Mouse (Mus musculus): ENCODE measurements at regions not wholly inside any gene's neighbourhood (a gene's known extent, or its start where the extent isn't known, plus 50 kb on each side); places are given as distances from the start of the nearest gene placed in this dataset.

DNA sequence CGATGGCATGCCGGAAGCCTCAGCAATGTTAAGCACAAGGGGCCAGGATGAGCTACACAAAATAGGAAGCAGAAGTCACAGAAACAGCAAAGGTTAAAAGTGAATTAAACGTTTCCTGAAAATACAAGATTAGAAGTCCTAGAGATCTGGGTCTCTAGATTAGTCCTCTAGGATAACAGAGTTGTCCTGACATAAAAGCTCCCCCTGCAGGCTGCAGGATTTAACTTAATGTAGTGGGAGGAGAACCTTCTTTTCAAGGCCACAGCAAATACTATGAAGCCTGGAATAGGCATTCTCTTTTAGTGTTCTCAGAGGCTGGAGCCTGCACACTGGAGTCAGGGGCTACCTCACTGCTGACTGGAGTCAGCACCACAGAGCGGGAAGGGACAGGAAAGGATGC is 604.1 kb upstream of the Adgrl2 start:
- 64% methylated on average over 4 of the region's 4 CpGs for WGBS
- Histone ChIP-seq H3K4me3 (replicated peaks) (no peak overlapping the region), H3K4me2 (no peak overlapping the region), H3K36me3 (no peaks in the 10 kb centered on the region), H3K4me1 (no peaks in the 10 kb centered on the region), H3K9ac (no peak overlapping the region), H3K27ac (no peak overlapping the region), H3K9me3 (replicated peaks) (no peaks in the 10 kb centered on the region), H3K27me3 (no peaks in the 10 kb centered on the region)
- ATAC-seq (replicated peaks; ENCODE audit: low FRiP score): no peak

DNA sequence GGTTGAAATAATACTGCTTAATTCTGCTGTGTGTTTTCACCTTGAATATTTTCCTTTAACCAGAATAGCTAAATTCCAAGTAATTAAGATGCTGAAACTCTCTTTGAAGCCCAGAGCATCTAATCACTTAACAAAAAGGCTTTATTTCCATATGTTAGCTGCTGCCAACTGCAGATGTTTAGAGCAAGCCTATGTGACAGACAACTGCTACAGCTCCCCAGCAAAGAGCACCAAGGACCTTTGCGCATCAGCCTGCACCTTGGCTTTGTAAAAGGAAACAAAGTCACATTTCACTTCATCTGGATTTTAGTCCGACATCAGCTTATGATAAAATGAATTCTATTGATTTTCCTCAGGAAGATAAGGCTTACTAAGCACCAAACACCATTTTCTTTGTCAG is 595.4 kb upstream of the Adgrl2 start:
- ATAC-seq (replicated peaks; ENCODE audit: low FRiP score): no peak
- H3K27ac ChIP-seq: no peak overlapping the region
- H3K4me2 ChIP-seq: no peak overlapping the region
- H3K9me3 ChIP-seq (replicated peaks): no peaks in the 10 kb centered on the region
- no peaks in the 10 kb centered on the region for H3K27me3 ChIP-seq
- no peak overlapping the region for H3K9ac ChIP-seq
- H3K4me1 ChIP-seq: no peaks in the 10 kb centered on the region
- no peaks in the 10 kb centered on the region for H3K36me3 ChIP-seq
- no peak overlapping the region for H3K4me3 ChIP-seq (replicated peaks)
- 60% methylated on average over 2 of the region's 2 CpGs for WGBS

DNA sequence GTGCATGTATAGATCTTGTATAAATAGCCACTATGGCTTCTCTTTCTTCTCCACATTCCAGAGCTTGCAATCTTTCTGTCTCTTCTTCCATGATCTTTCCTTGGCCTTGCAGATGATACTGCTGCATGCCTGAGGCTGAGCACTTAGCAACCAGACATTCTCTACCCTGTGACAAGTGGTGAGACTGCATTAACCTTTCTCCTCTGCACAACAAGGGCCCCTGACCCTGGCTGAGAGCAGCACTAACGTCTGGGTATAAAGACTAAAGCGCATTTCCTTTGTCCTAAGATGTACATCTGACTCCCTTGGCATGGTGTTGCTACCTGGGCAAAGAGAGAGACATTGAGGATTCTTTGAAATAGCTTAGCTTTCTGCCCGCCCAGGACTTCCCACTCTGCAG is 590.8 kb upstream of the Adgrl2 start:
- H3K9me3 ChIP-seq (replicated peaks): no peaks in the 10 kb centered on the region
- no peak for ATAC-seq (replicated peaks; ENCODE audit: low FRiP score)
- H3K4me1 ChIP-seq: peaks cover 4% of the 10 kb centered on the region; the same call in 1 of the 2 replicates
- H3K27me3 ChIP-seq: no peaks in the 10 kb centered on the region
- no peak overlapping the region for H3K27ac ChIP-seq
- no peak overlapping the region for H3K4me2 ChIP-seq
- WGBS: 71% methylated on average over 3 of the region's 3 CpGs
- no peak overlapping the region for H3K9ac ChIP-seq
- no peaks in the 10 kb centered on the region for H3K36me3 ChIP-seq
- H3K4me3 ChIP-seq (replicated peaks): no peak overlapping the region

DNA sequence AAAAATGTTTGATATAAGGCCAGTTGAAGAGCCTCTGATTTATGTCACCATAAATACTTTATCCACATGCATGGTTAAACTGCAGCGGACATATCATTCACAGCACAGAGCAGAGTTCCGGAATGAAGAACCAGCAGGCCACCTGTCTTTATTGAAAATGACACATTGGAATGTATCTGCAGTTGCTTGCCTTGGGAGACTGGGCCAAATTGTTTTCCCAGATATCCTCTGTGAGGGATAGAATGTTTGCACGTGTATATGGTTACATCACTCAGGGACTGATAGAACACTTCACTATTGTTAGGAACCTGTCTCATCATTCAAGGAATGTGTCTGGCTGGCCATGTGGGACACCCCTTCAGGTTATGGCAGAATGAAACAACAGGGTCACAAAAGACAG is 585.3 kb upstream of the Adgrl2 start:
- Histone ChIP-seq H3K27me3 (no peaks in the 10 kb centered on the region), H3K4me2 (no peak overlapping the region), H3K27ac (no peak overlapping the region), H3K9me3 (replicated peaks) (no peaks in the 10 kb centered on the region), H3K4me3 (replicated peaks) (no peak overlapping the region), H3K36me3 (no peaks in the 10 kb centered on the region), H3K9ac (no peak overlapping the region), H3K4me1 (peaks cover 4% of the 10 kb centered on the region; the same call in 1 of the 2 replicates)
- 77% methylated on average over 3 of the region's 3 CpGs for WGBS
- no peak for ATAC-seq (replicated peaks; ENCODE audit: low FRiP score)

DNA sequence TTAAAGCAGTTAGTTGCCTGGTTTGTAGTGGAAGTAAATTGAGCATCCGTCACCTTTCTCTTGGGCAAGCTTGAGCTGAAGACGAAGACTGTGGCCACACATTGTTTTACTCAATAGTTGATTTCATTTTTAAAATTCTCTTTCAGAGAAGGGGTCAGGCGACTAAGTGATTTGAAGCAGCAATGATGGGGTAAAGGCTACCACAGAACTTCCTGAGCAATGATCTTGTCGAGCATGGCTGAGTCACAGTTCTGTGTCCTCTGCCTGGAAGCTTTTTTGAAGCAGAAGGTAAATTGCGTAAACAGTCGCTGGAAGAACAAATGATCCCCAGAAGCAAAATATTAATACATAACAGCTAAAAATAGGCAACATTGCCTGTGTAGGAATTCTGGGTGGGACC is 576.5 kb upstream of the Adgrl2 start:
- Histone ChIP-seq H3K9me3 (replicated peaks) (no peaks in the 10 kb centered on the region), H3K4me3 (replicated peaks) (no peak overlapping the region), H3K4me2 (no peak overlapping the region), H3K4me1 (no peaks in the 10 kb centered on the region), H3K27me3 (no peaks in the 10 kb centered on the region), H3K9ac (no peak overlapping the region), H3K36me3 (no peaks in the 10 kb centered on the region), H3K27ac (no peak overlapping the region)
- no peak for ATAC-seq (replicated peaks; ENCODE audit: low FRiP score)
- WGBS: 84% methylated on average over 6 of the region's 6 CpGs

DNA sequence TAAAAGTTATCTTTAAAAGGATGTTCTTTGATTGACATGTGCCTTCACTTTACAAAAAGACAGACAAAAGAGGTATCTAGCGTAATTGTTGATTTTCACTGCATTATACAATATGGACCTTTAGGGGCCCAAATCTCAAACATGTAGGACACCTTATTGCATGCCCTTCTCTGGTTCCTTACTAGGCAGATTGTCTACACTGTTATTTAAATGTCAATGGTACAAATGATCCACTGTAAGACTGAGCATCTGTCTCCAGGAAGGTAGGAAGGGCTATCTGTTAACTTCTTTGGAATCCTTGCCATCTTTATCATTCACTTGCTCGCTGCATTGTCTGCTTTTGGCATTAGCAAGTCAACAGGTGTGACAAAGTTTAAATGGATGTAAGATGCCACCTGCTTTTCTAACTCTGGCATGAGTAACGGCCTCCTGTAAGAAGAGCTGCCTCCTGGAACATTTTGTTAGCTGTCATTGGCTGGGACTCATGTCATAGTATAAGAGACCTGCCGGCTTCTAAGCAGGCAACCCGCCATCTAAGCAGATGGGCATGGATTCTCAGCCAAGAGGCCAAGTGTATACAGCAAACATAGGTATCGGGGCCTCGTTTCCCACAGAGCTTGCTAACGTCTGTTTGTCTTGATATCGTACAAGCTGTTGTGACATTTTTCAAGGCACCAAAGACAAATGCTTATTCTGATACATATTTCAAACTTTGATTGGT is 560.0 kb upstream of the Adgrl2 start:
- ATAC-seq (replicated peaks; ENCODE audit: low FRiP score): no peak
- H3K36me3 ChIP-seq: no peaks in the 10 kb centered on the region
- no peaks in the 10 kb centered on the region for H3K27me3 ChIP-seq
- WGBS: 91% methylated on average over 9 of the region's 9 CpGs
- no peaks in the 10 kb centered on the region for H3K4me1 ChIP-seq
- H3K4me3 ChIP-seq (replicated peaks): no peak overlapping the region
- H3K9me3 ChIP-seq (replicated peaks): no peaks in the 10 kb centered on the region
- H3K4me2 ChIP-seq: no peak overlapping the region
- H3K9ac ChIP-seq: no peak overlapping the region
- no peak overlapping the region for H3K27ac ChIP-seq

DNA sequence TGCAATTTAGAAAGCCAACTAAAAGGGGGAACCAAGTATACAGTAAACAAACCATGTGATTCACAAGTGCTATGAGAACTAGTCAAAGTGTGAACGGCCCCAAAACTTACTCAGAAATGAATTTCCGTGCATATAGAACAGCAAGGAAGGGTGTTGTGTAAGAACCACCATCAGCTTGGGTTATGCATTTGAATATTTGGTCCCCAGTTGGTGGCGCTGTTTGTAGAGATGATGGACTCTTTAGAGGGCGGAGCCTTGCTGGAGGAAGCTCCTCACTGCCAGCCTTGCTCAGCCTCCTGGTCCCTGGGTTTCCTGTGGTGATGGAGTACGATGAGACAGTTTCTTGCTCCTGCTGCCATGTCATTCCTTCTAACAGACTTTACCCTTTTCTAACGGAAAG is 556.7 kb upstream of the Adgrl2 start:
- 79% methylated on average over 6 of the region's 6 CpGs for WGBS
- Histone ChIP-seq H3K27me3 (no peaks in the 10 kb centered on the region), H3K4me2 (no peak overlapping the region), H3K36me3 (no peaks in the 10 kb centered on the region), H3K27ac (no peak overlapping the region), H3K4me3 (replicated peaks) (no peak overlapping the region), H3K9ac (no peak overlapping the region), H3K9me3 (replicated peaks) (no peaks in the 10 kb centered on the region), H3K4me1 (no peaks in the 10 kb centered on the region)
- ATAC-seq (replicated peaks; ENCODE audit: low FRiP score): no peak; the same call in 1 of the 2 replicates

DNA sequence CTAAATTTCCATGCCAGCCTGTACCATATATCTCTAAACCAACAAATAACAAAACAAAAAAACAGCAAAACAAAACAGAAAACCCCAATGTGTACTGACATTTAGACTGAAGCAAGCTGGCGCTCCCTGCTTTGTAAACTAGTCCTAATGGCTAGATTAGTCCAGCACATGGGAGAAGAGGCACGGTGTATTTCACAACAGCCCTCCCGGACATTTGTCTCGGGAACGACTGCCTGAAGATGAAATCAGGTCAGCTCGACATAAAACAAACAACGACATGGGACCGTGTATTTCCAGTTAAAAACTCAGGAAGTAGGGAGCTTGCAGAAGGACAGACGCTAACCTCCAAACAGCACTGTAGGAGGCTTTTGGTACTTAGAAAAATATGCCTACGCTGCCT is 555.9 kb upstream of the Adgrl2 start:
- no peaks in the 10 kb centered on the region for H3K9me3 ChIP-seq (replicated peaks)
- no peak overlapping the region for H3K27ac ChIP-seq
- H3K4me2 ChIP-seq: no peak overlapping the region
- no peak for ATAC-seq (replicated peaks; ENCODE audit: low FRiP score)
- no peaks in the 10 kb centered on the region for H3K36me3 ChIP-seq
- no peak overlapping the region for H3K4me3 ChIP-seq (replicated peaks)
- H3K27me3 ChIP-seq: no peaks in the 10 kb centered on the region
- no peak overlapping the region for H3K9ac ChIP-seq
- WGBS: 59% methylated on average over 10 of the region's 10 CpGs
- H3K4me1 ChIP-seq: no peaks in the 10 kb centered on the region

DNA sequence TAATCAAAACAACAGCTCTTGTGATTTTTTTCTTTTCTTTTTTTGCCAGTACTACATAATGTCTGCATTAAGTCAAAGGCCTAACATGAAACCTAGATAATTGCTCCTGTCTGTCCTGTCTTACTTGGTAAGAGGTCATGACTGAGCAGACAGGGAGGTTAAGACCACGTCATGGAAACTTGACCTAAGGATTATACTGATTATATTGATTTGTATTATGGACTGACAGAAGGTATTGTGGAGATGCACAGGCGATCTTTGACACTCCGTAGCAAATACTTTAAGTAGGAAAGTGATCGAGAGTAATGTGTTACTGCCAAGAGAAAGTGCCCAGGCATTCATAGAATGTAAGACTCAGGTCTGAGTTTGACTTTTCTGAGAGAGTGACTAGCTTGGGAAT is 543.8 kb upstream of the Adgrl2 start:
- H3K4me2 ChIP-seq: no peak overlapping the region
- H3K27ac ChIP-seq: no peak overlapping the region
- no peak overlapping the region for H3K4me3 ChIP-seq (replicated peaks)
- no peaks in the 10 kb centered on the region for H3K9me3 ChIP-seq (replicated peaks)
- H3K27me3 ChIP-seq: no peaks in the 10 kb centered on the region
- WGBS: 68% methylated on average over 4 of the region's 4 CpGs
- no peak overlapping the region for H3K9ac ChIP-seq
- H3K36me3 ChIP-seq: no peaks in the 10 kb centered on the region
- H3K4me1 ChIP-seq: no peaks in the 10 kb centered on the region
- no peak for ATAC-seq (replicated peaks; ENCODE audit: low FRiP score)

DNA sequence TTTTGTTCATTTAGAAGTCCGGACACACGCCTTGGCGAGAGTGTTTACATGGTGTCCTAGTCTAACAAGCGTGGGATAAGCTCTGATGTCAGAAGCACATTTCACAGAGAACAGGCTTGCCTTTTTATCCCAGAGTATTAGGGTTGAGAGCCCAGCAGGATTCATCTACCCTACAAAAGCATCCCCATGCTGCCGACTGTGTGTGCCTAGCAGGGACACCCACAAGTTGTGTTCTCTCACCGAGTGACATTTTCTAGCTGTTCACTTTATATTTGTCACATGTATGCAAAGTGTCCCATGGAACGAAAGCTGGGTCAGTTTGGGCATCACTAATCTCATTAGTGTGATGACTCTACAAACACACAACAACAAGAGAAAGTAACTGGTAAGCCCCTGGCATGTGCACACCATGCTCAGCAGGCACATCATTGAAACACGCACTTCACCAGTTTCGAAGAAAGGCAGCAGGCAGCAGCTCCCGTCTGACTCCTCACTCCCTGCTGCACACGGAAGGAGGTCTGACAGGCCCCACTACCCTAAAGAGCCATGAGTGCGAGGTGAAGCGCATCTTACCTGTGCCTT is 539.8 kb upstream of the Adgrl2 start:
- Histone ChIP-seq H3K36me3 (no peaks in the 10 kb centered on the region), H3K27me3 (no peaks in the 10 kb centered on the region), H3K9me3 (replicated peaks) (no peaks in the 10 kb centered on the region), H3K27ac (no peak overlapping the region), H3K4me1 (no peaks in the 10 kb centered on the region), H3K4me2 (no peak overlapping the region), H3K4me3 (replicated peaks) (no peak overlapping the region), H3K9ac (no peak overlapping the region)
- 92% methylated on average over 13 of the region's 13 CpGs for WGBS
- no peak for ATAC-seq (replicated peaks; ENCODE audit: low FRiP score)

DNA sequence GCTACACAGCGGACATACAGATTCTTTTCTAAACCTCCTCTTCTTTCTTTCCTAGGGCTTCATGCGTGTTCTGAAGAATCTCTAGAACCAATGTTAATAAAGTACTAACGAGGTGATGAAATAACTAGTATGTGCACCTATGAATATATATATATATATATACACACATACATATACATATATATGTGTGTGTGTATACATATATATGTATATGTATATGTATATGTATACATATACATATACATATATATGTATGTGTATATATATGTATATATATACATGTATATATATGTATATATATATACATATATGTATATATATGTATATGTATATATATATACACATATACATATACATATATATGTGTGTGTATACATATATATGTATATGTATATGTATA is 536.2 kb upstream of the Adgrl2 start:
- no peak overlapping the region for H3K27ac ChIP-seq
- no peak overlapping the region for H3K4me2 ChIP-seq
- H3K9me3 ChIP-seq (replicated peaks): no peaks in the 10 kb centered on the region
- 95% methylated on average over 3 of the region's 3 CpGs for WGBS
- H3K27me3 ChIP-seq: 0 out of 2 replicates have a peak, but pooled peaks cover 2% of the 10 kb centered on the region
- H3K4me1 ChIP-seq: no peaks in the 10 kb centered on the region
- no peak for ATAC-seq (replicated peaks; ENCODE audit: low FRiP score)
- H3K36me3 ChIP-seq: no peaks in the 10 kb centered on the region
- no peak overlapping the region for H3K4me3 ChIP-seq (replicated peaks)
- H3K9ac ChIP-seq: no peak overlapping the region

DNA sequence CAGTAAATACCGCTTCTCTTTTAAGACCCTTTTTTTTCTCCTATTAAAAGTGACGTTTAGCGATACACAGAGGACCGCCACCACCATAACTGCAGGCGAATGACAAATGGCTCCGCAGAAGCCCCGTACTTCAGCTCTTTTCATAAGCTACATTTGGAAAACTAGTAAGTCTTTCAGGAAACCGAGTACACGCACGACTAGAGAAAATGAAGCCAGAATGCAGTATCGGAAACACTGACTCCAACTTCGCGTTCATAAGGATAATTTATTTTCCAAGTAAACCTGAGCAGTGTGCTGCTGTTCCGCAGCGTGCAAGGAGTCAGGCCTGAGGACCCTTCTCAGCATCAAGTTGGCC is 529.2 kb upstream of the Adgrl2 start:
- no peaks in the 10 kb centered on the region for H3K36me3 ChIP-seq
- no peak overlapping the region for H3K9ac ChIP-seq
- H3K4me2 ChIP-seq: peak overlapping the region; percentile 83
- no peak for ATAC-seq (replicated peaks; ENCODE audit: low FRiP score)
- no peaks in the 10 kb centered on the region for H3K9me3 ChIP-seq (replicated peaks)
- peaks cover 11% of the 10 kb centered on the region; the same call in 1 of the 2 replicates for H3K4me1 ChIP-seq
- peak overlapping the region; percentile 46 for H3K4me3 ChIP-seq (replicated peaks)
- H3K27me3 ChIP-seq: peaks cover 23% of the 10 kb centered on the region
- no peak overlapping the region for H3K27ac ChIP-seq
- 10% methylated on average over 15 of the region's 15 CpGs for WGBS

All from kidney, embryonic 15.5 days (tissue).